Mouse (Mus musculus) cerebellum, postnatal 25 days (tissue): ENCODE measurements around the gene Ric3.

Experiments
- DNase-seq, 2 experiments: peaks; one replicate each; pipeline ENCODE4 v3.0.0; 2021; ENCODE audit warnings: mixed read lengths in 2 of 2

Gene Ric3

GRCm38 (mm10) chr7:109045876-109046275 lies 37.3 kb downstream of the Ric3 start:
- no peak for DNase-seq

GRCm38 (mm10) chr7:109039445-109039844 lies 43.7 kb downstream of the Ric3 start:
- DNase-seq, result peak; percentile 94

GRCm38 (mm10) chr7:109038987-109039386 lies 44.1 kb downstream of the Ric3 start:
- peak in 1 of 2 experiments; percentile 49 for DNase-seq

- DNase-seq, result peak; percentile 73 to 80
Measured at GRCm38 (mm10) chr7:109038121-109038735, 44.9 kb downstream of the Ric3 start.

GRCm38 (mm10) chr7:109032054-109032453 lies 51.1 kb downstream of the Ric3 start:
- no peak for DNase-seq

GRCm38 (mm10) chr7:109031331-109031730 lies 51.8 kb downstream of the Ric3 start:
- DNase-seq, result peak in 1 of 2 experiments; percentile 10

GRCm38 (mm10) chr7:109029961-109030465 lies 53.1 kb downstream of the Ric3 start:
- DNase-seq, result peak; percentile 54 to 63

GRCm38 (mm10) chr7:109028204-109028603 lies 54.9 kb downstream of the Ric3 start:
- DNase-seq, result peak; percentile 63 to 83

GRCm38 (mm10) chr7:109027721-109028120 lies 55.4 kb downstream of the Ric3 start:
- DNase-seq, result peak; percentile 17 to 31

GRCm38 (mm10) chr7:109026976-109027375 lies 56.2 kb downstream of the Ric3 start:
- DNase-seq, result no peak

- no peak for DNase-seq
Measured at GRCm38 (mm10) chr7:109025743-109026142, 57.4 kb downstream of the Ric3 start.

- peak; percentile 85 to 89 for DNase-seq
Measured at GRCm38 (mm10) chr7:109021428-109021827, 61.7 kb downstream of the Ric3 start.

GRCm38 (mm10) chr7:109019243-109019642 lies 63.9 kb downstream of the Ric3 start:
- no peak for DNase-seq

GRCm38 (mm10) chr7:109016378-109016923 lies 66.7 kb downstream of the Ric3 start:
- no peak for DNase-seq

- DNase-seq, result no peak
Measured at GRCm38 (mm10) chr7:109014851-109015250, 68.3 kb downstream of the Ric3 start.

- DNase-seq, result no peak
Measured at GRCm38 (mm10) chr7:109012998-109013625, 70.0 kb downstream of the Ric3 start.

GRCm38 (mm10) chr7:109012575-109012974 lies 70.6 kb downstream of the Ric3 start:
- DNase-seq, result no peak

GRCm38 (mm10) chr7:109011596-109012180 lies 71.4 kb downstream of the Ric3 start:
- DNase-seq, result peak in 1 of 2 experiments; percentile 47

GRCm38 (mm10) chr7:109010720-109011595 lies 72.2 kb downstream of the Ric3 start:
- peak; percentile 77 to 82 for DNase-seq

GRCm38 (mm10) chr7:109009260-109009659 lies 73.9 kb downstream of the Ric3 start:
- no peak for DNase-seq

GRCm38 (mm10) chr7:109003653-109004052 lies 79.5 kb downstream of the Ric3 start:
- no peak for DNase-seq

- DNase-seq, result no peak
Measured at GRCm38 (mm10) chr7:109001971-109002370, 81.2 kb downstream of the Ric3 start.
